Mouse (Mus musculus) left cerebral cortex, adult 6 months (tissue): ENCODE measurements around the gene Cse1l. TPM values are rescaled to one million over a fixed set of nuclear protein-coding genes. Genes with fewer than 3 reads are reported as not detected.

Experiments
- long read RNA-seq, 2 experiments: library from polyadenylated mRNA; unstranded; transcript quantifications; one replicate each; pipeline ENCODE4 v2.0.0; 2019 to 2020
- polyA plus RNA-seq: library from polyadenylated mRNA; unstranded; fragments of <200 nt; fragmentation: Nextera tagmentation; gene quantifications from 2 replicates; pipeline ENCODE4 v1.2.3, GENCODE M21; 2021

Cse1l gene
- 22.1 and 24.9 TPM in 2 replicates for polyA plus RNA-seq
- long read RNA-seq, experiment 1, transcript Cse1l-201 (25 exons, 3,641 nt), result major isoform, 83 of 113 reads
- long read RNA-seq, experiment 1, partial matches to known transcripts, result 20 of 113 reads
- long read RNA-seq, experiment 1, other reads (novel, unspliced or antisense), result 10 of 113 reads
- long read RNA-seq, experiment 2, transcript Cse1l-201 (25 exons, 3,641 nt), result major isoform, 12 of 26 reads
- long read RNA-seq, experiment 2, partial matches to known transcripts, result 12 of 26 reads
- long read RNA-seq, experiment 2, other reads (novel, unspliced or antisense), result 2 of 26 reads

GRCm38 (mm10) chr2:166905711-166906522, at the start of gene Cse1l:
TSS of gene Cse1l (plus strand) at chr2:166906040.

Other genes with a start within 250 kb of the Cse1l start
- gene Prex1, start 192.2 kb upstream of the Cse1l start, polyA plus RNA-seq, result 13.9 and 31.5 TPM in 2 replicates
- gene Trp53rkb, start 113.5 kb upstream of the Cse1l start, polyA plus RNA-seq, result 3.6 and 3.9 TPM in 2 replicates
- gene Arfgef2, start 100.5 kb upstream of the Cse1l start, polyA plus RNA-seq, result 4.1 and 9.4 TPM in 2 replicates
- 30.8 and 35.9 TPM in 2 replicates for gene Stau1, start 90.3 kb downstream of the Cse1l start, polyA plus RNA-seq
- gene Ddx27, start 109.2 kb downstream of the Cse1l start, polyA plus RNA-seq, result 14.4 and 16.7 TPM in 2 replicates
- 11.8 and 12.5 TPM in 2 replicates for gene Znfx1, start 157.0 kb downstream of the Cse1l start, polyA plus RNA-seq